Mouse (Mus musculus): Measurements from ENCODE around the gene Bud31.
"Not testable (repeated sequence)": the region's sequence is repeated elsewhere in the genome, so short reads cannot be mapped to it uniquely, and the experiment has no call there.

Bud31 gene

GRCm38 (mm10) chr5:145139571-145140519, at the start of gene Bud31, which contains the start of gene Pdap1:
Bud31 (plus strand) TSS chr5:145140362.
Pdap1 (minus strand) TSS chr5:145140238.
- peak; percentile 94 to 98 for DNase-seq

DNA sequence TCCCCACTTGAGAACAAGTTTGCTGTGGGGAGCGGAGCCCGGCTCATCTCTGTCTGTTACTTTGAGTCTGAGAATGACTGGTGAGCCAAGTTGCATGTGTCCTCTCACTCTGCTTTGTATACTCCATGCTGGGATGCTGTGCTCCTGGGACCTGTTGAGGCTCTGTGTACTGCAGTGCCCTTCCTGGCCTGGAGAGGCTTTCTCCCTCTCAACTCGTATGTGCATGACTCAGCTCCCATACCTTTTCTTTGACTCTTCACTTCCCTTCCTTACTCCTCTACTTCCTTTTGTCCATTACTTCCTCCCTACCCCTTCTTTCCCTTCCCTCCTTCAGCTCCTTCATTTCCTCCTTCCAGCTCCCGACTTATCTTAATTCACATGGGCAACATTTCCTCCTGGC, 44.0 kb upstream of the Bud31 start:
- no peak for DNase-seq

- no peak for DNase-seq
Observed at GRCm38 (mm10) chr5:145098340-145098821, 41.8 kb upstream of the Bud31 start.

GRCm38 (mm10) chr5:145100960-145101359, 39.2 kb upstream of the Bud31 start:
- DNase-seq = no peak

DNA sequence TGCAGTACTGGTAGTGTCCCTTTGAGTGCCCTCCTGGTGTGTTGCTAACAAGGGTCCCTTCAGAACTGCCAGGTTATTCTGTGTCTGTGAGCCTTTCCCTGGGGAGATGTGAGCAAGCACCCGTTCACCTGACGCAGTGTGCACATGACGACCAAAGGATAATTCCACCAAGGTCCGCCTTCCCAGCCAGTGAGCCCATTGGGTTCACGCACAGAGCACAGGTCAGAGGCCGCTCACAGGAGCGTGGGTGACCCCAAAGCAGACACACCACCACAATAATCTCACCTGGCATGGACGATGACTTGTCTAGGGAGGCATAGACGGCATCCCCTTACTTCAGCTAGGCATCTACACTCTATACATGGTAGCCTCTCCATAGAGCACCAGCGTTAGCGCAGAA, 38.7 kb upstream of the Bud31 start:
- not testable (repeated sequence) for DNase-seq

- DNase-seq = no peak
Observed at GRCm38 (mm10) chr5:145102706-145103105, 37.5 kb upstream of the Bud31 start.

DNA sequence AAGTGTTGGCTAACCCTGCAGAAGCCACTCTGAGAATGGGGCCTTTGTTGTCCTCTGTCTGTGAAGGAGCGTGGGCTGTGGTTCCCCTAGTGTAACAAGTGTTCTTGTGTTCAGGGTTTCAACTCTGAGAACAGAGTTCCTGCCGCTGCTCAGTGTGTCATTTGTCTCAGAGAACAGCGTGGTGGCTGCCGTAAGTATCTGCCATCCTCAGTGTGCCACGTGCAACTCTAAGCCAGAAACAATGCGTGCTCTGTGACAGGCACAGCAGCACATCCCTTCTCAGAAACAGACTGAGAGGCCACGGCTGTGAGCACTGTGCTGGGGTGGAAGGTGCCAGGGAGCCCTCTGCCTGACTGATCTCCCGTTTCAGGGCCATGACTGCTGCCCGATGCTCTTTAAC, 35.8 kb upstream of the Bud31 start:
- DNase-seq = no peak

- DNase-seq = no peak
Observed at GRCm38 (mm10) chr5:145105694-145106275, 34.4 kb upstream of the Bud31 start.

- no peak for DNase-seq
Observed at GRCm38 (mm10) chr5:145110401-145110800, 29.8 kb upstream of the Bud31 start.

- no peak for DNase-seq
Observed at GRCm38 (mm10) chr5:145112566-145112965, 27.6 kb upstream of the Bud31 start.

DNA sequence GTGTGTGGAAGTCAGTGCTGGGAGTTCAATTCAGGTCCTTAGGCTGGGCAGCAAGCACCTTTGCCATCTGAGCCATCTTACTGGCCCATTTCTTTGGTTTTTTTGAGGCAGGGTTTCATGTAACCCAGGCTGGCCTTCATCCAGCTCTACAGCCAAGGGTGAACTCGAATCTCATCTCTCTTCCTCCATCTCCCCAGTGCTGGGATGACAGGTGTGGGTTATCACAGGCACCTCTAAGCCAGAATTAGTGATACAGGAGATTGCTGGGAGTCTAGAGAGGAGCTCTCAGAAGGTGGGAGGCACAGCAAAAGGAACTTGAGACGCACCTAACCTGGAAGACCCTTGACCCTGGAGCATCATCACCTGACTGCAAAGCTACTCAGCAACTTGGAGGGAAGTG, 26.7 kb upstream of the Bud31 start:
- DNase-seq = no peak

DNA sequence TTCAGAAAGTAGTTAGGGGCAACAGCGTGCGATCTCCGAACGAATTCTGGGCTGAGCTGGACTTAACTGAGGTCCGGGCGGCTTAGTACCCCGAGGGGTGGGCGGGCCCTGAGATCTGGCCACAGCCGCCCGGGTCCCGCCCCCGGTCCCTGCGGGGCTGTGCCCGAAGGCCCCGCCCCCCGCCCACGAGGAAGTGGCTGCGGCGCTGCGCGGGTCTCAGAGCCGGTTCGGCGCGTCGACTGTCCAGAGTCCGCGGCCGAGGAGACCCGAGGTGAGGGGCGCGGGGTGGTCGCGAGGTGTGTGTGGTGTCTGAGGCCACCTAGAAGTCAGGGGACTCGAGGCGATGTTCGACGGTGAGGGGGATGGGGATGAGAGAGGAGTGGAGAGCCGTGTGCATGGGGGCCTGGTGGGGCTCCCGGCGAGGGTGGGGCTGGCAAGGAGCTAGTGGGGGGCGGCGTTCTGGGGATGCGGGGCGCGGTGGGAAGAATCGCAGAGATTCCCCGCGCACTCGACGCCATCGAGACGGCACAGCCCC, 26.0 kb upstream of the Bud31 start, which contains the start of gene Arpc1b:
TSS of gene Arpc1b (plus strand) at position 145 of the 535 bp plus-strand sequence.
- DNase-seq = no peak

DNA sequence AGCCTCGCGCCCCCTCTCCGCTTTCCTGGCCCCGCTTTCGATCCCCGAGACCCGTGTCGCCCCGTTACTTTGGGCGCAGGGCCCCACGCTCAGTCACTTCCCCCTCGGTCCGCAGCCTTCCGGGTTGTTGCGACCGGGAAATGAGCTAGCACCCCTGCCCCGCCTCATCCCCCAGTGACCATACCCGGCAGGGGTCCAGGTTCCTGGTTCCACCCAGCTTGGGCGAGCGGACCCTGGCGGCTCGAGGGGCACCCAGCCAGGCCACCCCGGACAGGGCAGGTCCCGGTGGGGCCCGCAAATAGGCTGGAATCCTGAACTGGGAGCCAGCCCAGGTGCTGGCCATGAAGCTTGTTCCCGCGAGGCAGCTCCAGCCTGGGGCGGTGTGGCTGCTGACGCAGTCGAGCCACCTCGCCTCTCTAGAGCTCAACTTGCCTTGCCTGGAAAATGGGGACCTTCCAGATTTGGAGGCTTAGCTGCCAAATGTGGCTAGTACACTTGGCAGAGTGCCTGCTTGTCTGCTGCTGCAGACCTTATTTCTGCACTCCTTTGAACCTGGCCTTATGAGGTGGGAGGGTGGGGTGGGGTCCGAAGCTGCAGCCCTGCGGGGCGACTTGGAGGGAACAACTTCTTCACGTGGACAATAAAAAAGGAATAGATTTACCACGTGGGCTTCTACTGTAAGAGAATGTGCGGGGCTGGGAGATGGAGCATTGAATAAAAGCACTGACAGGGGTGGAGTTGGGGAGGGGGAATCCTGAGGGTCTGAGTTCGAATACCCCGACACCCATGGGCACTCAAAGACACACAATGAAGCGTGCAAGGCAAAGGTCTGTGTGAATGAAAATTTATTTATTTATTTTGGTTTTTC, 25.3 kb upstream of the Bud31 start:
- peak in 1 of 2 experiments; percentile 21 for DNase-seq

- no peak for DNase-seq
Observed at GRCm38 (mm10) chr5:145115736-145116135, 24.4 kb upstream of the Bud31 start.

DNA sequence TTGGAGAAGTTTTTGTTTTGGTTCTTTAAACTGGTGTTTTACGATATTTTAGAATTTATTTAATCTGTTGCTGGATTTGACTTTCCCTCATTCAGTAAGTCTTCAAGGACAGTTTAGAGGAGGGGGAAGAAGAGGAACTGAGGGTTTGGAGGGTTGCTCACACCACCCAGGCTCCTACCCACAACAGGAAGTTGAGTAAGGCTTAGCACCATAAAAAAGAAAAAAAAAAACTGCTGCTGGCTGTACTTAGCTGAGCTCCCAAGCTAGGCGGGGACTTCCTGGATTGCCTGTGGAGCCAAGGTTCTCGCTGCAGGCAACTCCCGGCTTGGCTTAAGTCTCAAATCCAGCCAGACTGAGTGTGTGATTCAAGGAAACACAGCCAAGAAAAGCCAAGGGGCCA, 23.8 kb upstream of the Bud31 start:
- DNase-seq = no peak

- DNase-seq = peak; percentile 33
Observed at GRCm38 (mm10) chr5:145116916-145117315, 23.2 kb upstream of the Bud31 start.

- no peak for DNase-seq
Observed at GRCm38 (mm10) chr5:145118005-145118404, 22.2 kb upstream of the Bud31 start.

DNA sequence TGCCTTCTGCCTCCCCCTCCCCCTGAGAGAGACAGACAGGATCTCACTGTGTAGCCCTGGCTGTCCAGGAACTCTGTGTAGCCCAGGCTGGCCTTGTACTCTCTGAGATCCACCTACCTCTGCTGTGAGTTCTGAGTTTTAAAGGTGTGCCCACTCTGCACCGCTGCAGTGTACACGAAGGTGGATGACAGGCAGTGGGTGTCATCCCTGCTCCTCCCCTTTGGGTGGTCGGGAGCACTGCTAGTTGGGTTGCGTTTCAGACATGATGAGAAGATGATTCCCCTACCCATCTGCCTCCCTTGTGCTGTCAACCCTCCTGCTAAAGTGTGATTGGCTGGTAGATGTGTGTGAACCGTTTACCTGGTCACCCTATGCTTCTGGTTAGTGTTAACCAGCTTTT, 21.7 kb upstream of the Bud31 start:
- no peak for DNase-seq

DNA sequence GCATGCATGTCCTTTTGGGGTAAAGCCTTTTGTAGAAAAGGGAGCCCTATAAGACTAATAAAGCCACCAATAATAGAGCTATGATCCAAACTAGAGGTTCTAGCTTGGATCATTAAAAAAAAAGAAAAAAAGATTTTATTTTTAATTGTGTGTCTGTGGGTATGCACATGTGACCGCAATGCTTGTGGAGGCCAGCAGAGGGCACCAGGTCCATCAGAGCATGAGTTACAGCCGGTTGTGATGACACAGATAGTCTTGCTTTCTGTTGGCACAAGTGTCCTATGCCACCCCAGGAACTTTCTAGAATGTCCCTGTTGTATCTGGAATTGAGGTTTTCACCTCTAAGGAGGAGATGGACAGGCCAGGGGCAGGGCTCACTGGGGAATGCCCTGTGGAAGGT, 20.8 kb upstream of the Bud31 start:
- DNase-seq = no peak

GRCm38 (mm10) chr5:145120921-145121320, 19.2 kb upstream of the Bud31 start:
- no peak for DNase-seq

- DNase-seq = no peak
Observed at GRCm38 (mm10) chr5:145123396-145123795, 16.8 kb upstream of the Bud31 start.

DNA sequence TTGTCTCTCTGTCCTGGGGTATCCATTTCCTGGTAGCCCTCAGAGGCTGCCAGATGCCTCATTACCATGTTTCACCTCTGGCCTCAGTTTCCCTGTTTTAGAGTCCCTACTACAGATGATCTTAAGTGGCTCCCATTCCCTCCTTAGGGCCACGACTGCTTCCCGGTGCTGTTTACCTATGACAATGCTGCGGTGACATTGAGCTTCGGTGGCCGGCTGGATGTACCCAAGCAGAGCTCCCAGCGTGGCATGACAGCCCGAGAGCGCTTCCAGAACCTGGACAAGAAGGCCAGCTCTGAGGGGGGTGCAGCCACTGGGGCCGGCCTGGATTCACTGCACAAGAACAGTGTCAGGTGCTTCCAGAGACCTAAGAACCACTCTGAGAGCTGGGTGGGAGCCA, 13.6 kb upstream of the Bud31 start:
- DNase-seq = no peak

DNA sequence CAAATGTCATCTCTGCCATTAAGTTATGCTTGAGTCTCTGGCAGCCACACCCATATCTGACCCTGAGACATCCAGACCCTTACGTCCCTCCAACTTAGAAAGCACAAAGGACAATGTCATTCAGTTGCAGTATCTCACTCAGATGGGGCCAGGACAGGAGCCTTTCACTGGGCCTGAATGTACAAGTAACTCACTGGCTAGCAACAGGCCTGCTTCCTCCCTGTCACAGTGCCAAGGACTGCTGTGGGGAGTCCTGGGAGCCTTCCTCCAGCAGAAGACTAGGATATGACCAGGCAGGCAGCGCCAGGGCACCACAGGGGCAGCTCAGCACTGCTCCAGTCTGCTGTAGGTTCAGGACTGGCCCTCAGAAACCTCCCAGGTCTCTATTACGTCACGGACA, 11.0 kb upstream of the Bud31 start:
- DNase-seq = no peak

Measured in cerebellum, postnatal 36 days (tissue).